16 mouse cellular contexts compared by ENCODE assay signal in the genomic region with DNA sequence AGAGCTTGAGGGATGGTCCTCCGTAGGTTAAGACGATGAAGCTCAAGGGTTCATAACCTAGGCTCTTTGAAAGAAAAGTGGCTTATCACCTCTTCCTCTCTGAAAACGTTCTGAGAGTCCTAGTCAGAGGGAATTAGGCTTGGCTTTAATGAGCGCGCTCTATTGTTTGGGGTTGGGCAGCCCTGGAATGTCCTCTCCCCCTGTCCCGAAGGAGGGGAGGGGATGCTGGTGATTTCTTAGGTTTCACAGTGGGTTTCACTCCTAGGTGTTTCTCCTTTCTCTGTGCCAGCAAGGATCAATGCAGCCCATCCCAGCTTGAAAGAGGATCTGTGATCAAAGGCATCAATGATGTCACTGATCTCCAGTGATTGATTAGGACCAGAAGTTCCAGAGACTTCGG. TPM values are rescaled to one million over a fixed set of nuclear protein-coding genes. Genes with fewer than 3 reads are reported as not detected.
DNase-seq lines count a peak whose midpoint lies in the region; ATAC-seq lines count a peak whose summit lies in the region.
"Had no signal": no experiment of that assay in that cellular context is flagged by ENCODE, and none has a peak within 500 bp of the region (broad histone marks: within the 10 kb centered on the region; RNA-seq: fewer than 3 reads in every experiment).

No protein-coding gene starts in this region.

- H3K27me3 ChIP-seq in kidney, embryonic 15.5 days = no peaks in the 10 kb centered on the region
- no peaks in the 10 kb centered on the region for H3K27me3 ChIP-seq in kidney, embryonic 16.5 days (ENCODE audit: insufficient read depth, low read length)
- H3K27me3 ChIP-seq in forebrain, embryonic 13.5 days = no peaks in the 10 kb centered on the region
- H3K27me3 ChIP-seq in midbrain, embryonic 14.5 days (ENCODE audit: control insufficient read depth, insufficient read depth, low read length) = no peaks in the 10 kb centered on the region
- H3K27me3 ChIP-seq: limb, embryonic 15.5 days had no signal

- H3K9me3 ChIP-seq in kidney, embryonic 15.5 days (replicated peaks) = no peaks in the 10 kb centered on the region
- H3K9me3 ChIP-seq in kidney, embryonic 16.5 days (ENCODE audit: low read length) = no peaks in the 10 kb centered on the region
- no peaks in the 10 kb centered on the region for H3K9me3 ChIP-seq in forebrain, embryonic 13.5 days (replicated peaks)
- no peaks in the 10 kb centered on the region for H3K9me3 ChIP-seq in midbrain, embryonic 14.5 days (ENCODE audit: control insufficient read depth, low read length)
- H3K9me3 ChIP-seq: limb, embryonic 15.5 days had no signal

- H3K27ac ChIP-seq in kidney, embryonic 15.5 days = no peak overlapping the region
- H3K27ac ChIP-seq in kidney, embryonic 16.5 days (ENCODE audit: low read length) = no peak overlapping the region
- H3K27ac ChIP-seq in forebrain, embryonic 13.5 days = no peak overlapping the region
- H3K27ac ChIP-seq in midbrain, embryonic 14.5 days (replicated peaks; ENCODE audit: low read depth, low read length) = peak overlapping the region; percentile 53; the same call in 1 of the 2 replicates
- H3K27ac ChIP-seq: layer of hippocampus, adult 2 months; limb, embryonic 15.5 days had no signal

- no peak overlapping the region for H3K4me2 ChIP-seq in kidney, embryonic 15.5 days
- H3K4me2 ChIP-seq in kidney, embryonic 16.5 days (replicated peaks; ENCODE audit: low read depth, low read length) = no peak overlapping the region
- peak overlapping the region; percentile 45 for H3K4me2 ChIP-seq in forebrain, embryonic 13.5 days
- H3K4me2 ChIP-seq in midbrain, embryonic 14.5 days (ENCODE audit: low read length) = peak overlapping the region; percentile 11; the same call in 1 of the 2 replicates
- H3K4me2 ChIP-seq: limb, embryonic 15.5 days had no signal

- 0 out of 2 replicates have a peak, but pooled peaks have one; percentile 22 for ATAC-seq in kidney, embryonic 15.5 days (replicated peaks; ENCODE audit: low FRiP score)
- no peak for ATAC-seq in kidney, embryonic 16.5 days (ENCODE audit: low FRiP score, low TSS enrichment)
- peak; percentile 36; the same call in 1 of the 2 replicates for ATAC-seq in forebrain, embryonic 13.5 days
- ATAC-seq in midbrain, embryonic 14.5 days (ENCODE audit: low FRiP score, low TSS enrichment) = peak; percentile 10; the same call in 1 of the 2 replicates
- no peak for ATAC-seq in cerebellum, adult (ENCODE audit: insufficient number of reproducible peaks, low FRiP score, low TSS enrichment)
- ATAC-seq: liver, postnatal 0 days had no signal

- no peaks in the 10 kb centered on the region for H3K36me3 ChIP-seq in kidney, embryonic 15.5 days
- no peaks in the 10 kb centered on the region for H3K36me3 ChIP-seq in kidney, embryonic 16.5 days (ENCODE audit: insufficient read depth, low read length)
- no peaks in the 10 kb centered on the region for H3K36me3 ChIP-seq in forebrain, embryonic 13.5 days (ENCODE audit: poor library complexity, severe bottlenecking)
- no peaks in the 10 kb centered on the region for H3K36me3 ChIP-seq in midbrain, embryonic 14.5 days (ENCODE audit: control insufficient read depth, insufficient read depth, low read length)
- H3K36me3 ChIP-seq: limb, embryonic 15.5 days had no signal

- peak; percentile 57 for DNase-seq in embryo, embryonic 10 days (ENCODE audit: low spot score)
- peak; percentile 45 for DNase-seq in midbrain, embryonic 14.5 days
- no peak for DNase-seq in frontal cortex, postnatal 10 days (ENCODE audit: low spot score in 2 of 2)
- DNase-seq in layer of hippocampus, adult 9-10 months (ENCODE audit: low spot score) = no peak
- DNase-seq: B cell, adult 2 months; cerebellum, adult 11 months; kidney, adult 9 months; liver, postnatal 0 days; lung, postnatal 36 days; thymus, postnatal 4 days had no signal

- no peak overlapping the region for H3K9ac ChIP-seq in kidney, embryonic 15.5 days
- no peak overlapping the region for H3K9ac ChIP-seq in kidney, embryonic 16.5 days (replicated peaks; ENCODE audit: low read length)
- no peak overlapping the region for H3K9ac ChIP-seq in forebrain, embryonic 13.5 days
- no peak overlapping the region for H3K9ac ChIP-seq in midbrain, embryonic 14.5 days (replicated peaks; ENCODE audit: low read length)
- H3K9ac ChIP-seq: limb, embryonic 15.5 days; liver, postnatal 0 days had no signal

- H3K4me1 ChIP-seq in kidney, embryonic 15.5 days = peaks cover 7% of the 10 kb centered on the region; the same call in 1 of the 2 replicates
- H3K4me1 ChIP-seq in kidney, embryonic 16.5 days (ENCODE audit: insufficient read depth, low read length) = no peaks in the 10 kb centered on the region
- peaks cover 51% of the 10 kb centered on the region for H3K4me1 ChIP-seq in forebrain, embryonic 13.5 days
- peaks cover 34% of the 10 kb centered on the region for H3K4me1 ChIP-seq in midbrain, embryonic 14.5 days (ENCODE audit: control insufficient read depth, insufficient read depth, low read length)

- 26% methylated on average over 7 of the region's 7 CpGs for WGBS in kidney, embryonic 15.5 days
- WGBS in kidney, embryonic 16.5 days = 23% methylated on average over 7 of the region's 7 CpGs
- WGBS in forebrain, embryonic 13.5 days = 4% methylated on average over 7 of the region's 7 CpGs
- WGBS in midbrain, embryonic 14.5 days = 5% methylated on average over 7 of the region's 7 CpGs

- H3K4me3 ChIP-seq in kidney, embryonic 15.5 days (replicated peaks) = no peak overlapping the region
- no peak overlapping the region for H3K4me3 ChIP-seq in kidney, embryonic 16.5 days (ENCODE audit: low read length)
- H3K4me3 ChIP-seq in forebrain, embryonic 13.5 days = no peak overlapping the region
- H3K4me3 ChIP-seq in midbrain, embryonic 14.5 days (replicated peaks; ENCODE audit: low read depth, low read length) = no peak overlapping the region
- H3K4me3 ChIP-seq: layer of hippocampus, adult 2 months; limb, embryonic 15.5 days had no signal

RNA-seq across cellular contexts. Expression of a gene that starts 24.3 kb away (rescaled TPM):
- 13.2 and 13.7 TPM in 2 replicates for polyA plus RNA-seq in kidney, embryonic 15.5 days (2015; fragmentation: Nextera tagmentation; extraction: Ambion mirVana)
- polyA plus RNA-seq in kidney, embryonic 16.5 days (2015; fragmentation: Nextera tagmentation; extraction: Ambion mirVana) = 11.6 and 12.5 TPM in 2 replicates
- polyA plus RNA-seq in forebrain, embryonic 13.5 days (2015; fragmentation: Nextera tagmentation; extraction: Ambion mirVana) = 26.8 and 29.0 TPM in 2 replicates
- polyA plus RNA-seq in midbrain, embryonic 14.5 days (2014; fragmentation: Nextera tagmentation; extraction: Ambion mirVana) = 8.5 and 14.1 TPM in 2 replicates

Comparison
In these comparisons a context has a peak if more than half of its experiments do, and no peak if none do; other contexts are left out.
1. ATAC-seq: peak in kidney, embryonic 15.5 days (single experiment), forebrain, embryonic 13.5 days (single experiment) and midbrain, embryonic 14.5 days (single experiment); none in kidney, embryonic 16.5 days (single experiment) and cerebellum, adult (single experiment).
2. H3K4me2 ChIP-seq: peak in forebrain, embryonic 13.5 days (single experiment) and midbrain, embryonic 14.5 days (single experiment); none in kidney, embryonic 15.5 days (single experiment) and kidney, embryonic 16.5 days (single experiment).
3. DNase-seq: peak in embryo, embryonic 10 days (single experiment) and midbrain, embryonic 14.5 days (single experiment); none in frontal cortex, postnatal 10 days (0 of 2) and layer of hippocampus, adult 9-10 months (single experiment).